ENCODE assay signal across 23 mouse cellular contexts in genomic region chr19:40684124-40684523, GRCm38 (mm10).
DNase-seq lines count a peak whose midpoint lies in the region; ATAC-seq and TF ChIP-seq lines count a peak whose summit lies in the region.
"Had no signal": no experiment of that assay in that cellular context is flagged by ENCODE, and none has a peak within 500 bp of the region (broad histone marks: within the 10 kb centered on the region; RNA-seq: fewer than 3 reads in every experiment).

No protein-coding gene starts in this region.

- H3K9ac ChIP-seq in liver, embryonic 16.5 days (ENCODE audit: low read depth, low read length), result no peak overlapping the region
- H3K9ac ChIP-seq: embryonic facial prominence, embryonic 15.5 days; kidney, embryonic 15.5 days; liver, embryonic 14.5 days; midbrain, embryonic 15.5 days had no signal

- no peak overlapping the region for H3K4me3 ChIP-seq in liver, embryonic 16.5 days (ENCODE audit: low read depth, low read length)
- H3K4me3 ChIP-seq in bone marrow macrophage, adult 2 months (ENCODE audit: insufficient read depth, low read length), result no peak overlapping the region
- H3K4me3 ChIP-seq: embryonic facial prominence, embryonic 15.5 days; forebrain, embryonic 10.5 days; kidney, embryonic 15.5 days; midbrain, embryonic 15.5 days had no signal

- TF ChIP-seq POLR2A in bone marrow macrophage, adult 2 months (IDR thresholded peaks at IDR 0.05; ENCODE audit: borderline replicate concordance, low read depth, low read length), result no peak

- no peaks in the 10 kb centered on the region for H3K4me1 ChIP-seq in liver, embryonic 16.5 days (ENCODE audit: control insufficient read depth, low read depth, low read length)
- peaks cover 62% of the 10 kb centered on the region for H3K4me1 ChIP-seq in bone marrow macrophage, adult 2 months (ENCODE audit: control insufficient read depth, insufficient read depth, low read length)
- H3K4me1 ChIP-seq: embryonic facial prominence, embryonic 15.5 days; forebrain, embryonic 10.5 days; midbrain, embryonic 15.5 days had no signal

- H3K27me3 ChIP-seq in liver, embryonic 16.5 days (ENCODE audit: control insufficient read depth, insufficient read depth, low read depth, low read length), result no peaks in the 10 kb centered on the region
- H3K27me3 ChIP-seq: embryonic facial prominence, embryonic 15.5 days; kidney, embryonic 15.5 days; megakaryocyte, embryonic 14.5 days; midbrain, embryonic 15.5 days had no signal

- no peak for TF ChIP-seq CTCF in bone marrow macrophage, adult 2 months (IDR thresholded peaks at IDR 0.05; ENCODE audit: low read depth, low read length)

- no peak overlapping the region for H3K4me2 ChIP-seq in liver, embryonic 16.5 days (ENCODE audit: low read depth, low read length)
- H3K4me2 ChIP-seq: embryonic facial prominence, embryonic 15.5 days; heart, embryonic 11.5 days; kidney, embryonic 15.5 days; midbrain, embryonic 15.5 days had no signal

- 77% methylated on average over 1 of the region's 1 CpGs for WGBS in liver, embryonic 16.5 days (ENCODE audit: insufficient replicate concordance)

- H3K27ac ChIP-seq in liver, embryonic 16.5 days (ENCODE audit: low read length), result no peak overlapping the region
- peak overlapping the region; percentile 28 for H3K27ac ChIP-seq in bone marrow macrophage, adult 2 months (ENCODE audit: insufficient read depth, low read depth, low read length)
- H3K27ac ChIP-seq: embryonic facial prominence, embryonic 15.5 days; forebrain, embryonic 10.5 days; kidney, embryonic 15.5 days; liver, embryonic 14.5 days; midbrain, embryonic 15.5 days had no signal

- DNase-seq in liver, result no peak
- peak; percentile 33 to 56 for DNase-seq in B cell, adult 2 months
- DNase-seq in adrenal gland, postnatal 36 days, result no peak
- DNase-seq in kidney, adult 11 months, result no peak
- DNase-seq in cerebellum, adult 18-20 months, result no peak
- DNase-seq: adrenal gland, postnatal 14 days; cerebellum, adult 8-10 months; gastrocnemius, postnatal 10 days; heart, postnatal 14 days; left cerebral cortex, postnatal 4 days; right cerebral cortex, postnatal 14 days; thymus, postnatal 36 days had no signal

- peak; percentile 35; the same call in 1 of the 2 replicates for ATAC-seq in liver, embryonic 16.5 days (ENCODE audit: low read depth)
- peak; percentile 90 for ATAC-seq in megakaryocyte progenitor cell, adult 5-6 weeks (replicated peaks; ENCODE audit: poor library complexity)
- ATAC-seq: hindbrain, embryonic 16.5 days; midbrain, embryonic 15.5 days had no signal

- H3K9me3 ChIP-seq in liver, embryonic 16.5 days (replicated peaks; ENCODE audit: control insufficient read depth, low read length), result no peaks in the 10 kb centered on the region
- H3K9me3 ChIP-seq: embryonic facial prominence, embryonic 15.5 days; forebrain, embryonic 10.5 days; kidney, embryonic 15.5 days; megakaryocyte, embryonic 14.5 days; midbrain, embryonic 15.5 days had no signal

- H3K36me3 ChIP-seq in liver, embryonic 16.5 days (ENCODE audit: control insufficient read depth, insufficient read depth), result no peaks in the 10 kb centered on the region
- H3K36me3 ChIP-seq: embryonic facial prominence, embryonic 15.5 days; forebrain, embryonic 10.5 days; kidney, embryonic 15.5 days; midbrain, embryonic 15.5 days had no signal

Comparison
In these comparisons a context has a peak if more than half of its experiments do, and no peak if none do; other contexts are left out.
1. DNase-seq: peak in B cell, adult 2 months (2 of 2); none in liver (single experiment), adrenal gland, postnatal 36 days (0 of 2), kidney, adult 11 months (single experiment) and cerebellum, adult 18-20 months (0 of 2).